Mouse (Mus musculus) layer of hippocampus, adult 9-11 months (tissue): ENCODE measurements around the gene Bloc1s4.

Experiments
- DNase-seq: peaks from one replicate; pipeline ENCODE4 v3.0.0; 2022

Bloc1s4 gene

DNA sequence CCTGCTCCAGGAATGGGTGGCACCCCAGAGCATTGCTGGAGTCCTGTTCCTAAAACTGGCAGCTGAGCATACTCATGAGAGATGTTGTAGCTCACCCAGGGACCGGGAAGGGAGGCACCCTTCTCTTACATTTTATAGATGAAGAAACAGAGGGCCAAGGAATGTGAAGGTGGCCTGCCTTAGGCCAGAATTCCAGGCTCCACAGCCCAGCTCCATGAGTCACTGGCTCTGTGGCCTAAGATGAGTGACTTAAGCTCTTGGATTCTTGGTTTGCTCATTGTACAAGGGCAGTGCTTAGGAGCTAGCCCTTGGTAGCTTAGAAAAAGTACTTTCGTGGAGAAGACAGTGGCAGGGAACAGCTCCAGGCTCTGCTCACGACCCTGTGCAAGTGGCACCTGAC is 33.6 kb downstream of the Bloc1s4 start:
- DNase-seq, result no peak

DNA sequence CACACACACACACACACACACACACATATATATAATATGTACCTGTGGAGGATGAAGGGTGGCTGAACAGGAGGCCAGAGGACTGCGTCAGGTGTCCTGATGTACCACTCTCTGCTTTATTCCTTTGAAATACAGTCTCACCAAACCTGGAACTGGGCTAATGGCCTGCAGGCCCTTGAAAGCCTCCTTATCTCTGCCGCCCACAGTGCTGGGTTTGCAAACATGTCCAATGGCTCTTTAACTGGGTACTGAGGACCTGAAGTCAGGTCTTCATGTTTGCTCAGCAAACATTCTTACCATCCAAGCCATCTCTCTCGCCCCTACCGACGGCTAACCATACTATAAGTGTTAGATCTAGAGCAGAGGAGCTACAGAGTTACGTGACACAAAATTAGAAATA is 34.8 kb downstream of the Bloc1s4 start:
- no peak for DNase-seq

DNA sequence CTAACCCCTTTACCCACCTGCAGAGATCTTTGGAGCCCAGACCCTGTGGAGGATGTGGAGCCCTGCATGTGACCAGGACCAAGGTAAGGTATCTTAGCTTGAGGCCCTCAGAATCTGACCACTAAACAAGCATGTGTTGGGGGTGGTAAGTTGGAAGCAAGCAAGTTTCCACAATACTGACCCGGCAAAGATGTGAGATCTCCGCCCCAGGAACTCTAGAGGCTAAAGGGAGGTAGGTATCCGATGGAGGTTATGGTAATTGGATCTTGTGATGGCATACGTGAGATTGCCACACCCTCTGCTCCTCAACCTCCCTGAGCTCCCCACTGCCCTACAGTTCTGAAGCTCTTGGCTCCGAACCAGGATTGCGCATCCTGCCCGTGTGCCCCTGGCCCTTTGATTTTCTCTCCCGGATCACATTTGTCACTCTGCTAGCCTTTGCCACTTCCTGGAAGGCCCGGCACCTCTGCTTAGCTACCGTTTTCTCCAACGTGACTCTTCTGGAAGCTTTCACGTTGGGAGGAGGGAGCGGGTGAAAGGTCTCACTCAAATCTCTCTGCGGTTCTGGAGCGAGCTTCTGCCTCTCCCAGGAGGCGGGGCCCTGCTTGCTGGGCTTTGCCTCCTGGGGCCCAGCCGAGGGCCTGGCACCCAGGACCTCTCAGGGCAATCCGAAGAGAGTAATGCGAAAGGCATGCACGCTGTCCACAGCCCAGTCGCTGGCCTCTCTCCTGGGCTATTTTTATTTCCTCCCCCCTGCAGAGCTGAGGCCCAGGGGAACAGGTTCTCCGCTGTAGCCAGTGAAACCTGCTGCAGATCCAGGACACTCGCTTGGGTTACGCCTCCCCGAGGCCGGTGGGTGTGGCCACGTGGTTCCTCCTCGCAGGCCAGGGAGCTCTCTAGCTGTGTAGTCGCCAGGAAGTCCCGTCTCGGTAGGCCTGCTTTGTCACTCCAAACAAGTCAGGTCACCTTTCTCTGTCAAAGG is 35.6 kb downstream of the Bloc1s4 start:
- peak; percentile 61 for DNase-seq

DNA sequence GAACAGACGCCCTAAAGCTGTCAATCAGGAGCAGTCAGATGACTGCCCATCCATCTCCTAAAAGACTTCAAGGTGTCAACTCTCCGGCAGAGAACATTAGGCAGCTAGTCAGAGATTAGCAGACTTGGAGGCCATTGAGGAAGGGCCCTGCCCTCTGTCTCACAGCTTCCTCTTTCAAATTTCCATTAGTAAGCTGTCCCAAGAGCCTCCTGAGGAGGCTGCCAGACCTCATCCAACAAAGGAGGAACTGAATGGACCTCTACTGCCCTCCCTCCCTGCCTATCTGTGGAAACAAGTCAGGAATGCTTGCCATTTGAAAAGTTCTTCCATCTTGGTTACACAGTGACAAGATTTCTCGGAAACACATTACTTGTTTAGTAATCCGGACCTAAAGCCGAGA is 36.6 kb downstream of the Bloc1s4 start:
- no peak for DNase-seq

DNA sequence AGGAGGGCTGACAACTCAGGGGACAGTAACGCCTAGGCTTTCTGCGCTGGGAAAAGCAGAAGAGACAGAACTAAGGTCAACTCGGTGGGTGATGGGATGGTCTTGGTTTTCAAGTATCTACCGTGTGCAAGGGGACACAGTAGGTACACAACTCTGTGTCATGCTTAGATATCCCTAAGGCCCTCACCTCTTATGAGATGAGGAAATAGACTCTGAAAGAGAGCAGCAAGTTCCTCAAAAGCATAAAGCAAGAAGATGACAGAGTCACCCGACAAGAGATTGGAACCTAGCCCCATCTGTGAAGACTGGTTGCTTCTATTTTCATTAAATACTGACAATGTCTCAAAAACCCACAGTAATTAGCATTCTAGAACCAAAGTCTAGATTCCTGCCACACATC is 42.7 kb downstream of the Bloc1s4 start:
- no peak for DNase-seq

DNA sequence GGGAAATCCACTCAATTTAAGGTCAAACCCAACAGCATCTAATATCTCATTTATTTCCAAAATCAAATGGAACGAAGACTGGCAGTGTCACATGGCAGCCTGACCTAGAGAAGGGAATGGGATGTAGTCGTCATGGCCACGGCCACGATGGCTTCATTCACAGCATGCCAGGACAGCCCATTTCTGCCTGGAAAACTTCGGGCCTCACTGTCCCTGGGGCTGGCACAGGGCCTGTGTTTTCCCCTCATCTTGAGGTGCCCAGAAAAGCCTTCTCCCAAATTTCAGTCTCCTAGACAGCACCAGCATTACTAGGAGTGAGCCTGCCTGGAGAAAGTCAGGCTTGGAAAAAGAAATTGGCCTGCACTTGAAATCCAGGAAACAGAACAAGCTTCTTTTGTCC is 43.1 kb downstream of the Bloc1s4 start:
- no peak for DNase-seq

DNA sequence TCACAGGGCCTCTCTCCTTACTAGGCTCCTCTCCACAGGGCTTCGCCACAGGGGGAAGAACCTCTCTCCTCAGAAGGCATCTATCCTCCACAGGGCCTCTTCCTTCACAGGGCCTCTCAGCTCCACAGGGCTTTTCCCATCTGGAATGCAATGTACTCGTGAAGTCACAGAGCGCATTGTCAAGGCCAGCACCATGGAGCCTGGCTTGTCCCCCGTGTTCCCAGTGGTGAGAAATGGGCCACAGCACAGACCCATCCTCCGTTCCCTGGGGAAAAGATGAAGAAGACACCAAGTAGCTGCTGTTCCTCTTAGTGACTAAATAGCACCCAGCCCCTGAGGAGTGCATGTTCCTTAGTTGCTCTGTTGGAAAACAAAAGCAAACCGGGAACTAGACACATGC is 43.8 kb downstream of the Bloc1s4 start:
- DNase-seq, result no peak

DNA sequence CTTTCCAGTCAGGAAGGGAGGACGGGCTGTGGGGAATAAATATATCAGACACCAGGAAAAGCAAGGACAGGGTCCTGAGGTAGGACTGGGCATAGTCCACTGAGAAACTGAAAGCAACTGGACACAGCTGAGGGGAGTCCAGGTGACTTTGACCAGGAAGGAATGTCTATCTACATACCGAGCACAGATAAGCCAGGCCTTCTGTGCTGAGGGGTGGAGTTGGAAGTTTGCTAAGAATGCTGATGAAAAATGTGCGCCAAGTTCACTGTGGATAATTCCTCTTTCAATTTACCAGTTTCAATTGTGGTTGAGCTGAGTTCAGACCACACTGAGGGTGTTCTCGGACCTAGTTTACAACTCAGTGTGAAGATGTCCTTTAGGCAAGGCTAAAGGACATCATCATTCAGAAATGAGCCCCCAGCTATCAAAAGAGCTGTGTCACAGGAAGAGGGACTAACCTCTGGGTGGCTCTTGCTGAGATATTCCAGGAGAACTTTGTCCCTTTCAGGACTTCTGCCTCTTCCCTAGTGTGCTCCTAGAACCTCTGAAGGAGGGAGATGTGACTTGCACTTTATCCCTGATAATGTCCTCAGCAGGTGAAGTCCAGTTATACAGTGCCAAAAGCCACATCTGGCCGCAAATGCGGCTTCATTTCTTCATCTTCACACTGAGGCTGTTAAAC is 47.4 kb downstream of the Bloc1s4 start:
- DNase-seq, result no peak

DNA sequence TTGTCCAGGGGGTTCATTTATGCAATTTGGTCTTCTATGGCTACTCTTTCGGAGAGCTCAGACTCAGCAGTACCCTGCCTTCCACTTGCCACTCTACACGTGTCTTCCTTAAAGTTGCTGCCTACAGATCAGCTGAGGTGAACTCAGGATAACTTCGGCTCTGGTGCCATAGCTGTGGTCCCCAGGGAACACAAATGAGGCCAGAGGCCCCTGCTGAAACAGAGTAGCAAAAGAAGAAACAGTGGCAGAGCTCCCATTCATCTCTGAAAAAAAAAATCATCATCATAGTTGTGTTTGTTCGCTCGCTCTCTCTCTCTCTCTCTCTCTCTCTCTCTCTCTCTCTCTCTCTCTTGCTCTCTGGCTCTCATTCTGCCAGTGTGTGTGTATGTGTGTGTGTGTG is 49.8 kb downstream of the Bloc1s4 start:
- DNase-seq, result no peak

DNA sequence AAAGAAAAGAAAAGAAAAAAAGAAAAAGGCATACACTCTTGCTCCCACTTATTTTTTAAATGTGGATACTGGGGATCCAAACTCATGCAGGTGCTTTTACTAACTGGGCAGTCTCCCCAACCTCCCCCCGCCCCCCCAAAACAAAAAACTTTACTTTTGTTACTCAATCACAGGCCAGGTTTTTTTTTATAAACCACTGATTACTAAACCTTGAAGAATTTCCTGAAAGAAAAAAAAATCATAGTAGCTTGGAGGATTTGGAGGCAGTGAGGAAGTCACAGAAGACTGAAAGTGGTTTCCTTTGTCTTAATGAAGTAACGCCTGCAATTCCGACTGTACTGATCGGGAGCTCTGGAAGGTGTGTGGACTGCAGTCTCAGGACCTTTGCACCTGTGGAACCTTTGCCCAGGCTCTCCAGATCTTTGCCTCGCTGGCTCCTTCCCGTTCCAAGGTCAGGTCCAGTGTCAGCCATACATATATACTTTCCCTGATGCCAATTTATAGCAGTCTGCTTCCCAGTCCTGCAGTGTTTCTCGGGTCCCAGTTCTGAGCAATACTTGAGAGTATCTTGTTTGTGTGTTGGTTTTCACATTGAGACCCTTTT is 50.3 kb downstream of the Bloc1s4 start:
- DNase-seq, result no peak
